Mouse (Mus musculus) heart, postnatal 0 days (tissue): Measurements from ENCODE around the gene Foxo6.

Source experiments
- CTCF ChIP-seq: IDR thresholded peaks from 2 replicates; pipeline ENCODE4 v1.5.1; 2016; ENCODE audit warnings: antibody characterized with exemption, control low read depth, low read depth
- EP300 ChIP-seq: IDR thresholded peaks from 2 replicates; pipeline ENCODE4 v1.6.1; 2016; ENCODE audit warnings: antibody characterized with exemption, low read depth

GRCm38 (mm10) chr4:120334316-120334715 lies 47.2 kb upstream of the Foxo6 start:
- no peak for TF ChIP-seq CTCF
- no peak for TF ChIP-seq EP300
